Mouse (Mus musculus) heart, embryonic 10.5 days (tissue): ENCODE results near the gene Narfl. TPM values are rescaled to one million over a fixed set of nuclear protein-coding genes. Genes with fewer than 3 reads are reported as not detected.

Experiments
- DNase-seq: peaks from one replicate; pipeline ENCODE4 v3.0.0-alpha.2; 2017; ENCODE audit warnings: low spot score
- H3K27ac ChIP-seq: fragments of 300-500 bp; sonication (generic); 2 replicates; pipeline ENCODE4 v1.5.1; 2016; ENCODE audit warnings: mild to moderate bottlenecking
- H3K27me3 ChIP-seq: fragments of 300-500 bp; sonication (generic); 2 replicates; pipeline ENCODE4 v1.6.1; 2016; ENCODE audit warnings: mild to moderate bottlenecking; ENCODE audit not compliant: poor library complexity, insufficient read depth, severe bottlenecking
- H3K36me3 ChIP-seq: fragments of 300-500 bp; sonication (generic); 2 replicates; pipeline ENCODE4 v1.6.1; 2016; ENCODE audit warnings: mild to moderate bottlenecking, moderate library complexity
- H3K4me1 ChIP-seq: fragments of 300-500 bp; sonication (generic); 2 replicates; pipeline ENCODE4 v1.6.1; 2016; ENCODE audit warnings: mild to moderate bottlenecking
- H3K4me3 ChIP-seq: fragments of 300-500 bp; sonication (generic); 2 replicates; pipeline ENCODE4 v1.5.1; 2016; ENCODE audit warnings: mild to moderate bottlenecking, moderate library complexity
- H3K9me3 ChIP-seq: fragments of 300-500 bp; sonication (generic); 2 replicates; pipeline ENCODE4 v1.6.1; 2016; ENCODE audit warnings: mild to moderate bottlenecking, moderate library complexity
- WGBS: fragments of 180-500 bp; shearing (Covaris S2); methylation state at CpG from one replicate; pipeline ENCODE4 v1.1.7; 2016; 5-methylcytosine and 5-hydroxymethylcytosine counted together
- microRNA-seq: library from miRNA; unstranded; fragments of <30 nt; microRNA quantifications from one replicate; pipeline ENCODE4, GENCODE M21; 2017
- polyA plus RNA-seq: library from polyadenylated mRNA; unstranded; fragments of >200 nt; fragmentation: Nextera tagmentation; extraction: Ambion mirVana; gene quantifications from 2 replicates; pipeline ENCODE4 v1.2.1, GENCODE M21; 2016

Gene Narfl
- polyA plus RNA-seq, 1 experiment from 2014 or later, result 33.5 TPM

- no peaks in the 10 kb centered on the region for H3K27me3 ChIP-seq
- 37% methylated on average over 8 of the region's 8 CpGs for WGBS
- H3K4me1 ChIP-seq, result peaks cover 84% of the 10 kb centered on the region
- DNase-seq, result no peak
- H3K27ac ChIP-seq, result peak overlapping the region; percentile 93
- peak overlapping the region; percentile 86 for H3K4me3 ChIP-seq
- H3K9me3 ChIP-seq, result no peaks in the 10 kb centered on the region
- H3K36me3 ChIP-seq, result peaks cover 55% of the 10 kb centered on the region
Observed at GRCm38 (mm10) chr17:25829558-25830017, 56.0 kb downstream of the Narfl start.

DNA sequence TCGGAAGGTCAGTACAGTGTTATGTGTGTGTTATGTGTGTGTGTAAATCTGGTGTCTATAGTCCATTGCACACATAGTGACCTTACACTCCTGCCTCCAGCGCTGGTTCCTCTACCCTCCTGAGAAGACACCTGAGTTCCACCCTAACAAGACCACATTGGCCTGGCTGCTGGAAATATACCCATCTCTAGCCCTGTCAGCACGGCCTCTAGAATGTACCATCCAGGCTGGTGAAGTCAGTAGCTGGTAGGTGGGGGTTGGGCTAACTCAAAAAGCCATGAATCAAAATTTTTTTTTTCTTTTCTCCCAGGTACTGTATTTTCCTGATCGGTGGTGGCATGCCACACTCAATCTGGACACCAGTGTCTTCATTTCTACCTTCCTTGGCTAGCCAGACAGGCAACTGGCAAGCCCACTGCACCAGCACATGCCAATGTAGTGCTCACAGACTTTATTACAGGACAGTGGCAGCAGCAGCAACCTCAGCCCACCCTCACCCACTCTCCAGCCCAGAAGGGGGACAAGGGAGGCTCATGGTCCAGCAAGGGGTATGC, 56.7 kb downstream of the Narfl start:
- peaks cover 60% of the 10 kb centered on the region for H3K36me3 ChIP-seq

DNA sequence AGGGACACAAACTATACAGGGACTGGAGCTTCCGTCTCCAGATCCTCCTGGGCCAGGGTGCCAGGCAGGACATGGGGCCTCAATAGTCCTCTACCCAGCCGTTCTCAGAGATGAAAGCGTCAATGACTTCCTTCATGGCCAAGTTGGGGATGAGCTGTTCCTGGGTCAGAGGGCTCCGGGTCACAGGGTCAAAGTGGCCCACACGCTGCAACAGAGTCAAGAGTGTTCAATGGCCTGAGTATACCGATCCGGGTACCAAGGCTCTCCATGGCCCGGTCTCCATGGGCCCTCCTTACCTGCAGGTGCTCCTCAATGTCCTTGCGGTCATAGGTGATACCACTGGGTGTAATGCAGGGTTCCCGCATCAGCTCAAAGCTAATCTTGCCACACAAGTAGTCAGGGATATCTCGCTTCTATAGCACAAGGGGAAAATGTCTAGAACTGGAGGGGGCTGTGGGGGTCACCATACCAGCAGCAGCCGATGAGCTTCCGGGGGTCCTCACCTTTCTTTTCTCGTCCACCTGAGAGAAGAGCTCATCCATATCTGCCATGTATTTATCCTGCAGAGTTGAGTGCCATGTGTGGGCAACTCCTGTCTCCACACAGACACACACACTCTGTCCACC, 57.3 kb downstream of the Narfl start:
- H3K27ac ChIP-seq, result no peak overlapping the region
- H3K36me3 ChIP-seq, result peaks cover 60% of the 10 kb centered on the region
- no peak for DNase-seq
- H3K4me1 ChIP-seq, result peaks cover 84% of the 10 kb centered on the region
- H3K9me3 ChIP-seq, result no peaks in the 10 kb centered on the region
- no peaks in the 10 kb centered on the region for H3K27me3 ChIP-seq
- H3K4me3 ChIP-seq, result peak overlapping the region; percentile 86
- WGBS, result 89% methylated on average over 14 of the region's 14 CpGs

More for the DNA sequence above, 56.7 kb downstream of the Narfl start:
- H3K4me1 ChIP-seq, result peaks cover 84% of the 10 kb centered on the region
- 0 out of 2 replicates have a peak overlapping the region, but pooled peaks have one; percentile 31 for H3K27ac ChIP-seq
- H3K27me3 ChIP-seq, result no peaks in the 10 kb centered on the region
- H3K4me3 ChIP-seq, result peak overlapping the region; percentile 86
- H3K9me3 ChIP-seq, result no peaks in the 10 kb centered on the region
- WGBS, result 87% methylated on average over 4 of the region's 4 CpGs
- no peak for DNase-seq

- H3K36me3 ChIP-seq, result peaks cover 57% of the 10 kb centered on the region
- peaks cover 84% of the 10 kb centered on the region for H3K4me1 ChIP-seq
- WGBS, result 53% methylated on average over 21 of the region's 21 CpGs
Observed at GRCm38 (mm10) chr17:25831451-25832281, 58.1 kb downstream of the Narfl start.

GRCm38 (mm10) chr17:25832436-25833290, 59.1 kb downstream of the Narfl start:
- under 1% methylated on average over 77 of the region's 77 CpGs for WGBS
- Histone ChIP-seq H3K36me3 (peaks cover 48% of the 10 kb centered on the region), H3K9me3 (no peaks in the 10 kb centered on the region), H3K27me3 (no peaks in the 10 kb centered on the region), H3K4me1 (peaks cover 84% of the 10 kb centered on the region), H3K27ac (peak overlapping the region; percentile 98), H3K4me3 (peak overlapping the region; percentile 86)
- DNase-seq, result peak; percentile 100

More at GRCm38 (mm10) chr17:25831451-25832281, 58.1 kb downstream of the Narfl start:
- H3K27ac ChIP-seq, result peak overlapping the region; percentile 98
- DNase-seq, result no peak
- H3K27me3 ChIP-seq, result no peaks in the 10 kb centered on the region
- H3K9me3 ChIP-seq, result no peaks in the 10 kb centered on the region
- peak overlapping the region; percentile 86 for H3K4me3 ChIP-seq

Small RNAs within 50 kb of the gene (microRNA-seq; reads per million reads assigned to microRNA genes)
- gene Gm25083, result not detected
- 0.76 reads per million for gene Mir3082
- gene Mir6966, result 0.76 reads per million

Other genes with a start within 250 kb of the Narfl start
- gene Sox8, start 203.1 kb upstream of the Narfl start, polyA plus RNA-seq, result 2.0 and 3.6 TPM in 2 replicates
- gene Lmf1, start 194.7 kb upstream of the Narfl start, polyA plus RNA-seq, result 36.8 and 43.1 TPM in 2 replicates
- 2.2 and 4.6 TPM in 2 replicates for gene Gng13, start 56.6 kb upstream of the Narfl start, polyA plus RNA-seq
- gene Chtf18, start 46.4 kb upstream of the Narfl start, polyA plus RNA-seq, result 34.5 and 46.4 TPM in 2 replicates
- gene Rpusd1, start 46.1 kb upstream of the Narfl start, polyA plus RNA-seq, result 18.1 and 19.8 TPM in 2 replicates
- not detected in 2 replicates for gene Mslnl, start 37.7 kb upstream of the Narfl start, polyA plus RNA-seq
- gene Msln, start 19.4 kb upstream of the Narfl start, polyA plus RNA-seq, result 0.98 and 2.8 TPM in 2 replicates
- 58.0 and 63.8 TPM in 2 replicates for gene Haghl, start 11.9 kb downstream of the Narfl start, polyA plus RNA-seq
- gene Ccdc78, start 12.8 kb downstream of the Narfl start, polyA plus RNA-seq, result 0.18 and 0.37 TPM in 2 replicates
- gene Fam173a, start 19.1 kb downstream of the Narfl start, polyA plus RNA-seq, result 74.5 and 74.9 TPM in 2 replicates
- 0.99 TPM in 1 of 2 replicates, not detected in the other for gene AC134908.4, start 21.9 kb downstream of the Narfl start, polyA plus RNA-seq
- gene Metrn, start 23.4 kb downstream of the Narfl start, polyA plus RNA-seq, result 44.3 and 48.0 TPM in 2 replicates
- 0.62 and 1.2 TPM in 2 replicates for gene Fbxl16, start 35.3 kb downstream of the Narfl start, polyA plus RNA-seq
- 21.6 and 23.0 TPM in 2 replicates for gene Wdr24, start 49.9 kb downstream of the Narfl start, polyA plus RNA-seq
- 45.8 and 50.7 TPM in 2 replicates for gene Jmjd8, start 55.1 kb downstream of the Narfl start, polyA plus RNA-seq
- 343 and 404 TPM in 2 replicates for gene Stub1, start 59.6 kb downstream of the Narfl start, polyA plus RNA-seq
- 2.3 and 4.0 TPM in 2 replicates for gene Rhbdl1, start 63.5 kb downstream of the Narfl start, polyA plus RNA-seq
- gene Gm20683, start 68.0 kb downstream of the Narfl start, polyA plus RNA-seq, result 2.1 and 3.0 TPM in 2 replicates
- 29.0 and 29.8 TPM in 2 replicates for gene Rhot2, start 71.1 kb downstream of the Narfl start, polyA plus RNA-seq
- 22.4 and 31.7 TPM in 2 replicates for gene Wdr90, start 87.7 kb downstream of the Narfl start, polyA plus RNA-seq
- gene Mcrip2, start 95.0 kb downstream of the Narfl start, polyA plus RNA-seq, result 133 and 201 TPM in 2 replicates
- 46.7 and 55.4 TPM in 2 replicates for gene Mettl26, start 101.3 kb downstream of the Narfl start, polyA plus RNA-seq
- gene Wfikkn1, start 107.1 kb downstream of the Narfl start, polyA plus RNA-seq, result 0.96 and 3.8 TPM in 2 replicates
- gene Rab40c, start 146.0 kb downstream of the Narfl start, polyA plus RNA-seq, result 22.2 and 24.4 TPM in 2 replicates
- gene Pigq, start 171.2 kb downstream of the Narfl start, polyA plus RNA-seq, result 71.8 and 90.0 TPM in 2 replicates
- gene Nhlrc4, start 171.2 kb downstream of the Narfl start, polyA plus RNA-seq, result 0.15 and 0.85 TPM in 2 replicates
- gene A930017K11Rik, start 178.8 kb downstream of the Narfl start, polyA plus RNA-seq, result 0.20 and 0.55 TPM in 2 replicates
- gene Capn15, start 212.0 kb downstream of the Narfl start, polyA plus RNA-seq, result 20.1 and 21.4 TPM in 2 replicates